Mouse (Mus musculus): ENCODE measurements around the gene Cwc22. TPM values are rescaled to one million over a fixed set of nuclear protein-coding genes. Genes with fewer than 3 reads are reported as not detected.

Cwc22 gene
- polyA plus RNA-seq, 1 experiment from 2014 or later: 35.4 TPM

GRCm38 (mm10) chr2:77890836-77891438 lies 55.2 kb downstream of the Cwc22 start:
- Histone ChIP-seq H3K4me3 (no peak overlapping the region), H3K4me2 (replicated peaks) (no peak overlapping the region), H3K27me3 (no peaks in the 10 kb centered on the region), H3K9me3 (no peaks in the 10 kb centered on the region), H3K9ac (replicated peaks) (no peak overlapping the region), H3K36me3 (peaks cover 32% of the 10 kb centered on the region), H3K4me1 (no peaks in the 10 kb centered on the region), H3K27ac (replicated peaks) (no peak overlapping the region)
- ATAC-seq (ENCODE audit: low FRiP score, low read depth): no peak
- 94% methylated on average over 5 of the region's 5 CpGs for WGBS

- H3K4me3 ChIP-seq: no peak overlapping the region
- H3K27ac ChIP-seq (replicated peaks): no peak overlapping the region
- H3K4me2 ChIP-seq (replicated peaks): no peak overlapping the region
- ATAC-seq (ENCODE audit: low FRiP score, low read depth): no peak
- H3K9me3 ChIP-seq: no peaks in the 10 kb centered on the region
- H3K9ac ChIP-seq (replicated peaks): no peak overlapping the region
- no peaks in the 10 kb centered on the region for H3K4me1 ChIP-seq
- WGBS: 96% methylated on average over 6 of the region's 6 CpGs
- no peaks in the 10 kb centered on the region for H3K27me3 ChIP-seq
- peaks cover 28% of the 10 kb centered on the region for H3K36me3 ChIP-seq
These were observed 56.2 kb downstream of the Cwc22 start for GRCm38 (mm10) chr2:77889949-77890348.

GRCm38 (mm10) chr2:77889401-77889800 lies 56.8 kb downstream of the Cwc22 start:
- Histone ChIP-seq H3K4me2 (replicated peaks) (no peak overlapping the region), H3K36me3 (peaks cover 22% of the 10 kb centered on the region), H3K9me3 (no peaks in the 10 kb centered on the region), H3K27ac (replicated peaks) (no peak overlapping the region), H3K27me3 (no peaks in the 10 kb centered on the region), H3K4me3 (no peak overlapping the region), H3K9ac (replicated peaks) (no peak overlapping the region), H3K4me1 (no peaks in the 10 kb centered on the region)
- ATAC-seq (ENCODE audit: low FRiP score, low read depth): no peak
- 92% methylated on average over 5 of the region's 5 CpGs for WGBS

GRCm38 (mm10) chr2:77888826-77889225 lies 57.3 kb downstream of the Cwc22 start:
- peaks cover 17% of the 10 kb centered on the region for H3K36me3 ChIP-seq
- ATAC-seq (ENCODE audit: low FRiP score, low read depth): no peak
- H3K27ac ChIP-seq (replicated peaks): no peak overlapping the region
- no peaks in the 10 kb centered on the region for H3K27me3 ChIP-seq
- WGBS: 82% methylated on average over 2 of the region's 2 CpGs
- no peak overlapping the region for H3K9ac ChIP-seq (replicated peaks)
- no peaks in the 10 kb centered on the region for H3K4me1 ChIP-seq
- H3K4me3 ChIP-seq: no peak overlapping the region
- H3K9me3 ChIP-seq: no peaks in the 10 kb centered on the region
- no peak overlapping the region for H3K4me2 ChIP-seq (replicated peaks)

- WGBS: 89% methylated on average over 6 of the region's 6 CpGs
- no peak overlapping the region for H3K9ac ChIP-seq (replicated peaks)
These were observed 58.1 kb downstream of the Cwc22 start for GRCm38 (mm10) chr2:77888056-77888455.

GRCm38 (mm10) chr2:77887166-77887565 lies 59.0 kb downstream of the Cwc22 start:
- H3K4me1 ChIP-seq: no peaks in the 10 kb centered on the region
- no peak overlapping the region for H3K9ac ChIP-seq (replicated peaks)
- no peak overlapping the region for H3K4me3 ChIP-seq
- no peak overlapping the region for H3K27ac ChIP-seq (replicated peaks)
- H3K27me3 ChIP-seq: no peaks in the 10 kb centered on the region
- 0 out of 2 replicates have a peak, but pooled peaks cover under 1% of the 10 kb centered on the region for H3K36me3 ChIP-seq
- no peak overlapping the region for H3K4me2 ChIP-seq (replicated peaks)
- ATAC-seq (ENCODE audit: low FRiP score, low read depth): no peak
- WGBS: 92% methylated on average over 4 of the region's 4 CpGs
- H3K9me3 ChIP-seq: no peaks in the 10 kb centered on the region

More at GRCm38 (mm10) chr2:77888056-77888455, 58.1 kb downstream of the Cwc22 start:
- Histone ChIP-seq H3K9me3 (no peaks in the 10 kb centered on the region), H3K4me1 (no peaks in the 10 kb centered on the region), H3K4me2 (replicated peaks) (no peak overlapping the region), H3K4me3 (no peak overlapping the region), H3K27ac (replicated peaks) (no peak overlapping the region), H3K36me3 (peaks cover 9% of the 10 kb centered on the region), H3K27me3 (no peaks in the 10 kb centered on the region)
- ATAC-seq (ENCODE audit: low FRiP score, low read depth): no peak

GRCm38 (mm10) chr2:77885491-77886130 lies 60.6 kb downstream of the Cwc22 start:
- WGBS: 87% methylated on average over 10 of the region's 10 CpGs
- H3K27me3 ChIP-seq: no peaks in the 10 kb centered on the region
- H3K9me3 ChIP-seq: no peaks in the 10 kb centered on the region

GRCm38 (mm10) chr2:77885036-77885435 lies 61.1 kb downstream of the Cwc22 start:
- WGBS: 88% methylated on average over 6 of the region's 6 CpGs
- no peaks in the 10 kb centered on the region for H3K27me3 ChIP-seq
- no peaks in the 10 kb centered on the region for H3K4me1 ChIP-seq
- H3K9ac ChIP-seq (replicated peaks): no peak overlapping the region
- H3K27ac ChIP-seq (replicated peaks): no peak overlapping the region
- H3K4me2 ChIP-seq (replicated peaks): no peak overlapping the region
- no peak for ATAC-seq (ENCODE audit: low FRiP score, low read depth)
- no peaks in the 10 kb centered on the region for H3K36me3 ChIP-seq
- H3K4me3 ChIP-seq: no peak overlapping the region
- H3K9me3 ChIP-seq: no peaks in the 10 kb centered on the region

More at GRCm38 (mm10) chr2:77885491-77886130, 60.6 kb downstream of the Cwc22 start:
- Histone ChIP-seq H3K4me3 (no peak overlapping the region), H3K4me1 (no peaks in the 10 kb centered on the region), H3K4me2 (replicated peaks) (no peak overlapping the region), H3K27ac (replicated peaks) (no peak overlapping the region), H3K9ac (replicated peaks) (no peak overlapping the region), H3K36me3 (no peaks in the 10 kb centered on the region)
- ATAC-seq (ENCODE audit: low FRiP score, low read depth): no peak

- Histone ChIP-seq H3K36me3 (no peaks in the 10 kb centered on the region), H3K27me3 (no peaks in the 10 kb centered on the region), H3K9me3 (no peaks in the 10 kb centered on the region), H3K4me3 (no peak overlapping the region), H3K9ac (replicated peaks) (no peak overlapping the region), H3K4me2 (replicated peaks) (no peak overlapping the region), H3K27ac (replicated peaks) (no peak overlapping the region), H3K4me1 (no peaks in the 10 kb centered on the region)
- WGBS: 93% methylated on average over 3 of the region's 3 CpGs
- ATAC-seq (ENCODE audit: low FRiP score, low read depth): no peak
These were observed 61.7 kb downstream of the Cwc22 start for GRCm38 (mm10) chr2:77884491-77884890.

GRCm38 (mm10) chr2:77882961-77883360 lies 63.2 kb downstream of the Cwc22 start:
- WGBS: 90% methylated on average over 4 of the region's 4 CpGs
- no peak overlapping the region for H3K4me2 ChIP-seq (replicated peaks)
- ATAC-seq (ENCODE audit: low FRiP score, low read depth): no peak

GRCm38 (mm10) chr2:77881301-77882199 lies 64.6 kb downstream of the Cwc22 start:
- no peak overlapping the region for H3K4me3 ChIP-seq
- ATAC-seq (ENCODE audit: low FRiP score, low read depth): no peak
- no peaks in the 10 kb centered on the region for H3K36me3 ChIP-seq
- H3K4me2 ChIP-seq (replicated peaks): no peak overlapping the region
- H3K27ac ChIP-seq (replicated peaks): no peak overlapping the region
- H3K4me1 ChIP-seq: no peaks in the 10 kb centered on the region
- H3K27me3 ChIP-seq: no peaks in the 10 kb centered on the region
- H3K9ac ChIP-seq (replicated peaks): no peak overlapping the region
- no peaks in the 10 kb centered on the region for H3K9me3 ChIP-seq
- WGBS: 85% methylated on average over 5 of the region's 5 CpGs

More at GRCm38 (mm10) chr2:77882961-77883360, 63.2 kb downstream of the Cwc22 start:
- no peaks in the 10 kb centered on the region for H3K27me3 ChIP-seq
- no peaks in the 10 kb centered on the region for H3K36me3 ChIP-seq
- H3K9me3 ChIP-seq: no peaks in the 10 kb centered on the region
- H3K9ac ChIP-seq (replicated peaks): no peak overlapping the region
- H3K27ac ChIP-seq (replicated peaks): no peak overlapping the region
- no peak overlapping the region for H3K4me3 ChIP-seq
- no peaks in the 10 kb centered on the region for H3K4me1 ChIP-seq

GRCm38 (mm10) chr2:77880351-77880750 lies 65.8 kb downstream of the Cwc22 start:
- Histone ChIP-seq H3K27ac (replicated peaks) (no peak overlapping the region), H3K36me3 (no peaks in the 10 kb centered on the region), H3K4me1 (no peaks in the 10 kb centered on the region), H3K9me3 (no peaks in the 10 kb centered on the region), H3K4me2 (replicated peaks) (no peak overlapping the region), H3K9ac (replicated peaks) (no peak overlapping the region), H3K27me3 (no peaks in the 10 kb centered on the region), H3K4me3 (no peak overlapping the region)
- no peak for ATAC-seq (ENCODE audit: low FRiP score, low read depth)
- WGBS: 92% methylated on average over 1 of the region's 1 CpGs
